Mouse (Mus musculus) lung, postnatal 0 days (tissue): ENCODE measurements around the gene Gng8.

ENCODE experiments used
- CTCF ChIP-seq: IDR thresholded peaks from 2 replicates; pipeline ENCODE4 v1.5.1; 2016; ENCODE audit warnings: antibody characterized with exemption, mild to moderate bottlenecking
- EP300 ChIP-seq: IDR thresholded peaks from 2 replicates; pipeline ENCODE4 v1.6.1; 2016; ENCODE audit warnings: antibody characterized with exemption, mild to moderate bottlenecking, control low read depth

- TF ChIP-seq CTCF (no peak), EP300 (no peak)
These were observed 48.9 kb upstream of the Gng8 start, which contains the start of gene Prkd2 for GRCm38 (mm10) chr7:16842645-16843063.
